Mouse (Mus musculus) heart, adult 2 months (tissue): ENCODE data around the gene Dcaf8.

ENCODE experiments used
- CTCF ChIP-seq: fragments of 200-600 bp; IDR thresholded peaks from 2 replicates; pipeline ENCODE4 v1.8.1; 2022; ENCODE audit warnings: antibody characterized with exemption, mild to moderate bottlenecking, moderate library complexity
- POLR2A ChIP-seq: fragments of 200-500 bp; IDR thresholded peaks from 2 replicates; pipeline ENCODE4 v1.6.1; 2011; ENCODE audit warnings: mild to moderate bottlenecking, low read depth, low read length, control low read depth; ENCODE audit not compliant: insufficient read depth

- TF ChIP-seq CTCF, result no peak
- TF ChIP-seq POLR2A, result no peak
Observed at GRCm38 (mm10) chr1:172181777-172182176, 33.9 kb downstream of the Dcaf8 start.
